Comparison of ENCODE assay signal across 9 mouse cellular contexts in the genomic region with DNA sequence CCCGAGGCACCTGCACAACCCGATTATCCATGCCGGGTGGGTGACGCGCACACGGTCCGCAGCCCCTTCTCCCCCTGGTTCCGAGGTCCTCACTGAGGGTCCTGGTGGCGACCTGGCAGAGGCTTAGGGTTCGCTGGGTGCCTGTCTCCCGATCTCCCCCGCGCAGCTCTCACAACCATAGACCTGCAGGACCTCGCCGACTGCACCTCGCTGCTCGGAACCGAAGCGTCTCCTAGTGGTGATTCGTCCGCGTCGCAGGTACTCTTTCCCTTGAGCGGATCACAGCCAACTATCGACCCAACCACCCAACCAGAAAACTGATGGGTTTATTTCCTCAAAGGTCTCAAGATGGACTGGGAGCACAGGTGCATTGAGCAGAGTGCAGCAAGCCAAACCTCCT. TPM values are rescaled to one million over a fixed set of nuclear protein-coding genes. Genes with fewer than 3 reads are reported as not detected.
A peak's percentile ranks its signal among the peaks of the same experiment; 100 is the strongest.
DNase-seq lines count a peak whose midpoint lies in the region; ATAC-seq and TF ChIP-seq lines count a peak whose summit lies in the region.
"Had no signal": no experiment of that assay in that cellular context is flagged by ENCODE, and none has a peak within 500 bp of the region (broad histone marks: within the 10 kb centered on the region; RNA-seq: fewer than 3 reads in every experiment).

No protein-coding gene starts in this region.

- no peak for TF ChIP-seq POLR2A in bone marrow macrophage, adult 2 months (IDR thresholded peaks at IDR 0.05; ENCODE audit: borderline replicate concordance, low read depth, low read length)
- no peak for TF ChIP-seq POLR2A in embryonic fibroblast, embryonic 13.5 days (IDR thresholded peaks at IDR 0.05; ENCODE audit: low read depth, low read length)

- peaks cover 6% of the 10 kb centered on the region; the same call in 1 of the 2 replicates for H3K9me3 ChIP-seq in G1E (replicated peaks)
- no peaks in the 10 kb centered on the region for H3K9me3 ChIP-seq in hindbrain, postnatal 0 days (ENCODE audit: low read length)

- peak overlapping the region; percentile 2; the same call in 1 of the 2 replicates for H3K4me3 ChIP-seq in G1E (ENCODE audit: low read depth, low read length)
- H3K4me3 ChIP-seq in bone marrow macrophage, adult 2 months (ENCODE audit: insufficient read depth, low read length): peak overlapping the region; percentile 41
- no peak overlapping the region for H3K4me3 ChIP-seq in embryonic fibroblast, embryonic 13.5 days (ENCODE audit: insufficient read depth, low read length)
- H3K4me3 ChIP-seq in hindbrain, postnatal 0 days (ENCODE audit: low read length): peak overlapping the region; percentile 47

- intact Hi-C loops in left cerebral cortex, postnatal 4 days (cut with DNase I): no loop called here

- peak overlapping the region; percentile 74 for H3K4me2 ChIP-seq in hindbrain, postnatal 0 days (ENCODE audit: low read depth, low read length)

- H3K9ac ChIP-seq in hindbrain, postnatal 0 days (replicated peaks; ENCODE audit: low read length): peak overlapping the region; percentile 37; the same call in 1 of the 2 replicates

- H3K27ac ChIP-seq in bone marrow macrophage, adult 2 months (ENCODE audit: insufficient read depth, low read depth, low read length): no peak overlapping the region
- no peak overlapping the region for H3K27ac ChIP-seq in embryonic fibroblast, embryonic 13.5 days (ENCODE audit: insufficient read depth, low read length)
- no peak overlapping the region for H3K27ac ChIP-seq in hindbrain, postnatal 0 days

- TF ChIP-seq CTCF in G1E (IDR thresholded peaks at IDR 0.05; ENCODE audit: low read depth, low read length): no peak
- TF ChIP-seq CTCF in bone marrow macrophage, adult 2 months (IDR thresholded peaks at IDR 0.05; ENCODE audit: low read depth, low read length): peak; percentile 33; the same call in 1 of the 2 replicates
- peak; percentile 84 for TF ChIP-seq CTCF in embryonic fibroblast, embryonic 13.5 days (IDR thresholded peaks at IDR 0.05; ENCODE audit: borderline replicate concordance, insufficient read depth, low read length)
- peak; percentile 79 for TF ChIP-seq CTCF in hindbrain, postnatal 0 days (IDR thresholded peaks at IDR 0.05; ENCODE audit: low read depth)

- H3K4me1 ChIP-seq in G1E (ENCODE audit: insufficient read depth, low read depth, low read length): peaks cover 8% of the 10 kb centered on the region
- H3K4me1 ChIP-seq in bone marrow macrophage, adult 2 months (ENCODE audit: control insufficient read depth, insufficient read depth, low read length): peaks cover 9% of the 10 kb centered on the region
- H3K4me1 ChIP-seq in embryonic fibroblast, embryonic 13.5 days (ENCODE audit: control insufficient read depth, insufficient read depth, low read length): peaks cover under 1% of the 10 kb centered on the region; the same call in 1 of the 2 replicates
- H3K4me1 ChIP-seq in hindbrain, postnatal 0 days (ENCODE audit: insufficient read depth, low read length): peaks cover 5% of the 10 kb centered on the region; the same call in 1 of the 2 replicates

- no peaks in the 10 kb centered on the region for H3K36me3 ChIP-seq in G1E (replicated peaks)
- H3K36me3 ChIP-seq in hindbrain, postnatal 0 days (ENCODE audit: insufficient read depth, low read length): no peaks in the 10 kb centered on the region

- peaks cover 45% of the 10 kb centered on the region for H3K27me3 ChIP-seq in G1E (ENCODE audit: insufficient read depth, low read length)
- H3K27me3 ChIP-seq in hindbrain, postnatal 0 days (ENCODE audit: insufficient read depth, low read length): peaks cover 79% of the 10 kb centered on the region

- ATAC-seq in G1E (ENCODE audit: extremely low read depth, insufficient number of reproducible peaks, low FRiP score, poor library complexity, severe bottlenecking): no peak
- ATAC-seq in hindbrain, postnatal 0 days: peak; percentile 52
- peak; percentile 79 for ATAC-seq in megakaryocyte-erythroid progenitor cell, adult 5-6 weeks (replicated peaks; ENCODE audit: low FRiP score, low TSS enrichment, poor library complexity, severe bottlenecking)

- 1% methylated on average over 25 of the region's 25 CpGs for WGBS in hindbrain, postnatal 0 days

- DNase-seq in G1E (ENCODE audit: low spot score) (no peak), adipocyte (ENCODE audit: low spot score) (no peak)
- DNase-seq in hindbrain, postnatal 0 days (ENCODE audit: low spot score): peak; percentile 79
- DNase-seq in left cerebral cortex, postnatal 4 days: peak; percentile 58
- DNase-seq in right cerebral cortex, postnatal 4 days: peak; percentile 49

RNA-seq across cellular contexts. Expression of a gene that starts 0.5 kb away (rescaled TPM):
- total RNA-seq in G1E (2014; fragmentation: Nextera tagmentation) (not detected in 2 replicates), G1E (2017) (0.05 TPM in 1 of 2 replicates, not detected in the other)
- not detected in 2 replicates for polyA plus RNA-seq in G1E (2012)
- not detected in 2 replicates for polyA plus RNA-seq in bone marrow macrophage, adult 2 months (2012; ENCODE audit: insufficient read depth, insufficient read length, missing spikeins)
- polyA plus RNA-seq in embryonic fibroblast, embryonic 13.5 days (2011; ENCODE audit: insufficient read length, low read depth, missing spikeins): not detected in 2 replicates
- total RNA-seq in hindbrain, postnatal 0 days (2014; rRNA removed): 0.73 and 2.4 TPM in 2 replicates
- 0.88 and 0.95 TPM in 2 replicates for polyA plus RNA-seq in hindbrain, postnatal 0 days (2015; fragmentation: Nextera tagmentation; extraction: Ambion mirVana)
- under 1 TPM; 0.28 to 0.62 TPM for total RNA-seq in left cerebral cortex, postnatal 4 days (2021)
- total RNA-seq in megakaryocyte-erythroid progenitor cell, adult 5-6 weeks (2014; fragmentation: Nextera tagmentation): not detected in 2 replicates
- total RNA-seq in megakaryocyte-erythroid progenitor cell, adult 5-6 weeks (2017): not detected in 2 replicates
- total RNA-seq: heart, adult 18-20 months had no signal

RNA-seq across cellular contexts. Expression of a gene that starts 6.6 kb away (rescaled TPM):
- total RNA-seq in G1E (2014; fragmentation: Nextera tagmentation): not detected in 2 replicates
- total RNA-seq in G1E (2017): 0.05 and 0.06 TPM in 2 replicates
- polyA plus RNA-seq in G1E (2012): not detected in 2 replicates
- not detected in 2 replicates for polyA plus RNA-seq in bone marrow macrophage, adult 2 months (2012; ENCODE audit: insufficient read depth, insufficient read length, missing spikeins)
- 1.2 and 2.6 TPM in 2 replicates for polyA plus RNA-seq in embryonic fibroblast, embryonic 13.5 days (2011; ENCODE audit: insufficient read length, low read depth, missing spikeins)
- total RNA-seq in hindbrain, postnatal 0 days (2014; rRNA removed): 1.3 and 2.7 TPM in 2 replicates
- polyA plus RNA-seq in hindbrain, postnatal 0 days (2015; fragmentation: Nextera tagmentation; extraction: Ambion mirVana): 1.7 and 1.9 TPM in 2 replicates
- 1 to 10 TPM in 1 of 2 experiments, under 1 TPM in 1; 0.76 to 1.3 TPM for total RNA-seq in left cerebral cortex, postnatal 4 days (2021)
- not detected in 2 replicates for total RNA-seq in megakaryocyte-erythroid progenitor cell, adult 5-6 weeks (2014; fragmentation: Nextera tagmentation)
- total RNA-seq in megakaryocyte-erythroid progenitor cell, adult 5-6 weeks (2017): 3.2 TPM in 1 of 2 replicates, not detected in the other

RNA-seq across cellular contexts. Expression of a gene that starts 40.7 kb away (rescaled TPM):
- total RNA-seq in G1E (2014; fragmentation: Nextera tagmentation) (not detected in 2 replicates), G1E (2017) (not detected in 2 replicates)
- polyA plus RNA-seq in G1E (2012): not detected in 2 replicates
- polyA plus RNA-seq in bone marrow macrophage, adult 2 months (2012; ENCODE audit: insufficient read depth, insufficient read length, missing spikeins): not detected in 2 replicates
- polyA plus RNA-seq in embryonic fibroblast, embryonic 13.5 days (2011; ENCODE audit: insufficient read length, low read depth, missing spikeins): not detected in 2 replicates
- total RNA-seq in hindbrain, postnatal 0 days (2014; rRNA removed): 2.4 and 3.1 TPM in 2 replicates
- polyA plus RNA-seq in hindbrain, postnatal 0 days (2015; fragmentation: Nextera tagmentation; extraction: Ambion mirVana): 0.34 and 0.60 TPM in 2 replicates
- total RNA-seq in left cerebral cortex, postnatal 4 days (2021): 1 to 10 TPM in 1 of 2 experiments, under 1 TPM in 1; 0.83 to 1.0 TPM
- total RNA-seq in megakaryocyte-erythroid progenitor cell, adult 5-6 weeks (2014; fragmentation: Nextera tagmentation): not detected in 2 replicates
- not detected in 2 replicates for total RNA-seq in megakaryocyte-erythroid progenitor cell, adult 5-6 weeks (2017)
- total RNA-seq: heart, adult 18-20 months had no signal

RNA-seq across cellular contexts. Expression of a gene that starts 52.0 kb away (rescaled TPM):
- total RNA-seq in G1E (2014; fragmentation: Nextera tagmentation) (not detected in 2 replicates), G1E (2017) (0.16 TPM in 1 of 2 replicates, not detected in the other)
- not detected in 2 replicates for polyA plus RNA-seq in G1E (2012)
- 1.1 TPM in 1 of 2 replicates, not detected in the other for polyA plus RNA-seq in bone marrow macrophage, adult 2 months (2012; ENCODE audit: insufficient read depth, insufficient read length, missing spikeins)
- polyA plus RNA-seq in embryonic fibroblast, embryonic 13.5 days (2011; ENCODE audit: insufficient read length, low read depth, missing spikeins): 313 and 341 TPM in 2 replicates
- 10.2 and 19.7 TPM in 2 replicates for total RNA-seq in hindbrain, postnatal 0 days (2014; rRNA removed)
- 60.4 and 67.0 TPM in 2 replicates for polyA plus RNA-seq in hindbrain, postnatal 0 days (2015; fragmentation: Nextera tagmentation; extraction: Ambion mirVana)
- total RNA-seq in left cerebral cortex, postnatal 4 days (2021): 10 to 100 TPM; 15.7 to 17.5 TPM
- total RNA-seq in megakaryocyte-erythroid progenitor cell, adult 5-6 weeks (2014; fragmentation: Nextera tagmentation): not detected in 2 replicates
- total RNA-seq in megakaryocyte-erythroid progenitor cell, adult 5-6 weeks (2017): not detected in 2 replicates

Comparison
In these comparisons a context has a peak if more than half of its experiments do, and no peak if none do; other contexts are left out.
1. DNase-seq: peak in hindbrain, postnatal 0 days (single experiment), left cerebral cortex, postnatal 4 days (single experiment) and right cerebral cortex, postnatal 4 days (single experiment); none in G1E (single experiment) and adipocyte (single experiment).